Mouse (Mus musculus) stomach, postnatal 0 days (tissue): ENCODE results near the gene Abcb1b. TPM values are rescaled to one million over a fixed set of nuclear protein-coding genes. Genes with fewer than 3 reads are reported as not detected.
"Not testable (repeated sequence)": the region's sequence is repeated elsewhere in the genome, so short reads cannot be mapped to it uniquely, and the experiment has no call there.

Source experiments
- ATAC-seq: fragments of 200-750 bp; cut with Nextera tagmentation; 2 replicates; pipeline ENCODE4 v1.8.0; 2017; ENCODE audit not compliant: low FRiP score, low TSS enrichment
- DNase-seq: peaks from one replicate; pipeline ENCODE4 v3.0.0-alpha.2; 2016; ENCODE audit warnings: low spot score
- H3K27ac ChIP-seq: fragments of 300-500 bp; sonication (generic); replicated peaks from 2 replicates; pipeline ENCODE4 v1.5.1; 2014; ENCODE audit warnings: mild to moderate bottlenecking, control low read depth
- H3K27me3 ChIP-seq: fragments of 300-500 bp; sonication (generic); 2 replicates; pipeline ENCODE4 v1.6.1; 2014; ENCODE audit warnings: low read length; ENCODE audit not compliant: control insufficient read depth, insufficient read depth
- H3K36me3 ChIP-seq: fragments of 300-500 bp; sonication (generic); 2 replicates; pipeline ENCODE4 v1.6.1; 2014; ENCODE audit warnings: low read length, mixed read lengths; ENCODE audit not compliant: control insufficient read depth, insufficient read depth
- H3K4me1 ChIP-seq: fragments of 300-500 bp; sonication (generic); replicated peaks from 2 replicates; pipeline ENCODE4 v1.6.1; 2014; ENCODE audit warnings: antibody characterized with exemption; ENCODE audit not compliant: control insufficient read depth, insufficient read depth
- H3K4me2 ChIP-seq: fragments of 300-500 bp; sonication (generic); replicated peaks from 2 replicates; pipeline ENCODE4 v1.6.1; 2014; ENCODE audit warnings: low read depth, mild to moderate bottlenecking, control low read depth, moderate library complexity
- H3K4me3 ChIP-seq: fragments of 300-500 bp; sonication (generic); 2 replicates; pipeline ENCODE4 v1.5.1; 2014; ENCODE audit warnings: low read depth, low read length, control low read depth
- H3K9ac ChIP-seq: fragments of 300-500 bp; sonication (generic); 2 replicates; pipeline ENCODE4 v1.6.1; 2014; ENCODE audit warnings: mild to moderate bottlenecking, low read length, control low read depth, mixed read lengths
- H3K9me3 ChIP-seq: fragments of 300-500 bp; sonication (generic); 2 replicates; pipeline ENCODE4 v1.6.1; 2016; ENCODE audit warnings: low read length; ENCODE audit not compliant: control insufficient read depth
- CTCF ChIP-seq: IDR thresholded peaks from 2 replicates; pipeline ENCODE4 v1.5.1; 2016; ENCODE audit warnings: antibody characterized with exemption, low read depth, mild to moderate bottlenecking, moderate library complexity
- EP300 ChIP-seq: optimal IDR thresholded peaks from 2 replicates; pipeline ENCODE3; 2016; ENCODE audit warnings: antibody characterized with exemption
- whole genome bisulfite sequencing: fragments of 180-500 bp; shearing (Covaris S2); extraction: QIAGEN DNeasy Blood & Tissue Kit; methylation state at CpG from one replicate; pipeline ENCODE4 v1.1.7; 2014; 5-methylcytosine and 5-hydroxymethylcytosine counted together
- polyA plus RNA-seq: library from polyadenylated mRNA; unstranded; fragments of >200 nt; fragmentation: Nextera tagmentation; extraction: Ambion mirVana; gene quantifications from 2 replicates; pipeline ENCODE4 v1.2.1, GENCODE M21; 2015

Abcb1b gene
- polyA plus RNA-seq, 1 experiment from 2014 or later: 2.6 TPM

- no peaks in the 10 kb centered on the region for H3K4me1 ChIP-seq
- no peak overlapping the region for H3K9ac ChIP-seq
- H3K36me3 ChIP-seq: no peaks in the 10 kb centered on the region
- no peak overlapping the region for H3K4me3 ChIP-seq
- no peak overlapping the region for H3K27ac ChIP-seq
- no peak overlapping the region for H3K4me2 ChIP-seq
- H3K9me3 ChIP-seq: no peaks in the 10 kb centered on the region
- ATAC-seq (no peak), DNase-seq (no peak)
- TF ChIP-seq CTCF (peak; percentile 17; the same call in 1 of the 2 replicates), EP300 (no peak)
- 77% methylated on average over 5 of the region's 5 CpGs for WGBS
- H3K27me3 ChIP-seq: no peaks in the 10 kb centered on the region
Observed at GRCm38 (mm10) chr5:8805742-8806141, 7.8 kb downstream of the Abcb1b start.

- Histone ChIP-seq H3K4me1 (no peaks in the 10 kb centered on the region), H3K27ac (no peak overlapping the region), H3K27me3 (no peaks in the 10 kb centered on the region), H3K4me2 (no peak overlapping the region), H3K4me3 (no peak overlapping the region), H3K9ac (no peak overlapping the region), H3K36me3 (no peaks in the 10 kb centered on the region), H3K9me3 (no peaks in the 10 kb centered on the region)
- WGBS: 74% methylated on average over 9 of the region's 9 CpGs
- ATAC-seq (no peak), DNase-seq (no peak)
- TF ChIP-seq CTCF (no peak), EP300 (no peak)
Observed at GRCm38 (mm10) chr5:8807137-8808004, 9.4 kb downstream of the Abcb1b start.

GRCm38 (mm10) chr5:8813872-8814271 lies 15.9 kb downstream of the Abcb1b start:
- Histone ChIP-seq H3K27ac (no peak overlapping the region), H3K4me1 (no peaks in the 10 kb centered on the region), H3K9ac (no peak overlapping the region), H3K27me3 (no peaks in the 10 kb centered on the region), H3K9me3 (no peaks in the 10 kb centered on the region), H3K4me2 (no peak overlapping the region), H3K36me3 (no peaks in the 10 kb centered on the region), H3K4me3 (no peak overlapping the region)
- ATAC-seq: no peak
- TF ChIP-seq EP300: no peak
- TF ChIP-seq CTCF: no peak
- DNase-seq: no peak
- 63% methylated on average over 1 of the region's 1 CpGs for WGBS

- H3K9ac ChIP-seq: no peak overlapping the region
- H3K36me3 ChIP-seq: no peaks in the 10 kb centered on the region
- H3K27ac ChIP-seq: no peak overlapping the region
- no peak for TF ChIP-seq EP300
- no peak for TF ChIP-seq CTCF
- peak overlapping the region; percentile 25 for H3K4me2 ChIP-seq
- DNase-seq: no peak
- no peaks in the 10 kb centered on the region for H3K4me1 ChIP-seq
- H3K4me3 ChIP-seq: no peak overlapping the region
- ATAC-seq: no peak
- H3K9me3 ChIP-seq: no peaks in the 10 kb centered on the region
- 17% methylated on average over 7 of the region's 8 CpGs for WGBS
- no peaks in the 10 kb centered on the region for H3K27me3 ChIP-seq
Observed at GRCm38 (mm10) chr5:8819635-8820591, 22.0 kb downstream of the Abcb1b start.

GRCm38 (mm10) chr5:8820592-8821104 lies 22.7 kb downstream of the Abcb1b start:
- 4% methylated on average over 4 of the region's 6 CpGs for WGBS
- H3K4me1 ChIP-seq: not testable (repeated sequence)

More at GRCm38 (mm10) chr5:8820592-8821104, 22.7 kb downstream of the Abcb1b start:
- H3K27ac ChIP-seq, H3K27me3 ChIP-seq, H3K9ac ChIP-seq, H3K4me3 ChIP-seq, H3K9me3 ChIP-seq, DNase-seq, H3K36me3 ChIP-seq, H3K4me2 ChIP-seq, ATAC-seq: not testable (repeated sequence)
